Mouse (Mus musculus) bone marrow macrophage, adult 2 months (primary cell): ENCODE results near the gene Synj1.

Source experiments
- CTCF ChIP-seq: IDR thresholded peaks from 2 replicates; pipeline ENCODE4 v1.5.1; 2012; ENCODE audit warnings: low read depth, mild to moderate bottlenecking, low read length, moderate library complexity
- POLR2A ChIP-seq: IDR thresholded peaks from 2 replicates; pipeline ENCODE4 v1.6.1; 2012; ENCODE audit warnings: mild to moderate bottlenecking, low read depth, low read length, borderline replicate concordance

- TF ChIP-seq POLR2A (no peak), CTCF (no peak)
These were observed 103.9 kb downstream of the Synj1 start for GRCm38 (mm10) chr16:90907250-90907649.
